Mouse (Mus musculus) right cerebral cortex, postnatal 4 days (tissue): ENCODE data around the gene Atl2.

Experiments
- DNase-seq: peaks from one replicate; pipeline ENCODE4 v3.0.0-alpha.2; 2022

The Atl2 gene

GRCm38 (mm10) chr17:79895911-79896423 lies at the start of gene Atl2:
Gene Atl2 (minus strand): TSS chr17:79896123.
- DNase-seq, result peak; percentile 89

- DNase-seq, result no peak
Observed at GRCm38 (mm10) chr17:79944851-79945250, 48.9 kb upstream of the Atl2 start.

GRCm38 (mm10) chr17:79942418-79942817 lies 46.5 kb upstream of the Atl2 start:
- no peak for DNase-seq

GRCm38 (mm10) chr17:79939133-79939532 lies 43.2 kb upstream of the Atl2 start:
- DNase-seq, result no peak

- no peak for DNase-seq
Observed at GRCm38 (mm10) chr17:79937921-79938601, 42.1 kb upstream of the Atl2 start.

GRCm38 (mm10) chr17:79934370-79934769 lies 38.4 kb upstream of the Atl2 start:
- DNase-seq, result no peak

- no peak for DNase-seq
Observed at GRCm38 (mm10) chr17:79932676-79933278, 36.9 kb upstream of the Atl2 start.

GRCm38 (mm10) chr17:79927110-79927509 lies 31.2 kb upstream of the Atl2 start:
- no peak for DNase-seq

- DNase-seq, result no peak
Observed at GRCm38 (mm10) chr17:79926486-79926885, 30.6 kb upstream of the Atl2 start.

GRCm38 (mm10) chr17:79925865-79926421 lies 30.0 kb upstream of the Atl2 start:
- DNase-seq, result no peak

- no peak for DNase-seq
Observed at GRCm38 (mm10) chr17:79920355-79920754, 24.4 kb upstream of the Atl2 start.

- peak; percentile 6 for DNase-seq
Observed at GRCm38 (mm10) chr17:79919566-79920350, 23.8 kb upstream of the Atl2 start.

GRCm38 (mm10) chr17:79918484-79919004 lies 22.6 kb upstream of the Atl2 start:
- DNase-seq, result no peak

- no peak for DNase-seq
Observed at GRCm38 (mm10) chr17:79916996-79917395, 21.1 kb upstream of the Atl2 start.

- DNase-seq, result no peak
Observed at GRCm38 (mm10) chr17:79912174-79912573, 16.3 kb upstream of the Atl2 start.

GRCm38 (mm10) chr17:79911718-79912117 lies 15.8 kb upstream of the Atl2 start:
- DNase-seq, result no peak

- DNase-seq, result no peak
Observed at GRCm38 (mm10) chr17:79909571-79909970, 13.6 kb upstream of the Atl2 start.

- DNase-seq, result no peak
Observed at GRCm38 (mm10) chr17:79907698-79908097, 11.8 kb upstream of the Atl2 start.

- DNase-seq, result no peak
Observed at GRCm38 (mm10) chr17:79906791-79907494, 11.0 kb upstream of the Atl2 start.

- no peak for DNase-seq
Observed at GRCm38 (mm10) chr17:79904593-79904992, 8.7 kb upstream of the Atl2 start.

GRCm38 (mm10) chr17:79901207-79901606 lies 5.3 kb upstream of the Atl2 start:
- no peak for DNase-seq

- DNase-seq, result no peak
Observed at GRCm38 (mm10) chr17:79898156-79898746, 2.3 kb upstream of the Atl2 start.
